Mouse (Mus musculus) liver, adult 2 months (tissue): Measurements from ENCODE around the gene Habp2. TPM values are rescaled to one million over a fixed set of nuclear protein-coding genes. Genes with fewer than 3 reads are reported as not detected.
A peak's percentile ranks its signal among the peaks of the same experiment; 100 is the strongest.

Source experiments
- DNase-seq: peaks from one replicate; pipeline ENCODE4 v3.0.0-alpha.2; 2011; ENCODE audit warnings: low read depth, low spot score; ENCODE audit errors: extremely low read depth
- H3K27ac ChIP-seq: fragments of 200-500 bp; replicated peaks from 2 replicates; pipeline ENCODE4 v1.5.1; 2012; ENCODE audit warnings: low read depth, mild to moderate bottlenecking, control low read depth, inconsistent platforms, low read length; ENCODE audit not compliant: insufficient read depth
- H3K27me3 ChIP-seq: fragments of 200-500 bp; 2 replicates; pipeline ENCODE4 v1.6.1; 2012; ENCODE audit warnings: mild to moderate bottlenecking, moderate library complexity, low read length, inconsistent platforms; ENCODE audit not compliant: control insufficient read depth, insufficient read depth
- H3K36me3 ChIP-seq: fragments of 200-500 bp; 2 replicates; pipeline ENCODE4 v1.6.1; 2012; ENCODE audit warnings: low read length, inconsistent platforms; ENCODE audit not compliant: control insufficient read depth, insufficient read depth
- H3K4me1 ChIP-seq: fragments of 200-500 bp; 2 replicates; pipeline ENCODE4 v1.6.1; 2011; ENCODE audit warnings: low read length; ENCODE audit not compliant: control insufficient read depth, insufficient read depth
- H3K4me3 ChIP-seq: fragments of 200-500 bp; 2 replicates; pipeline ENCODE4 v1.5.1; 2011; ENCODE audit warnings: low read depth, mild to moderate bottlenecking, control low read depth, low read length, moderate library complexity; ENCODE audit not compliant: insufficient read depth
- H3K79me2 ChIP-seq: fragments of 200-500 bp; 2 replicates; pipeline ENCODE4 v1.6.1; 2012; ENCODE audit warnings: inconsistent platforms, mild to moderate bottlenecking, low read length, moderate library complexity; ENCODE audit not compliant: control insufficient read depth, insufficient read depth
- H3K9ac ChIP-seq: fragments of 200-500 bp; 2 replicates; pipeline ENCODE4 v1.6.1; 2012; ENCODE audit warnings: low read depth, mild to moderate bottlenecking, control low read depth, inconsistent platforms, low read length
- CTCF ChIP-seq: fragments of 200-500 bp; IDR thresholded peaks from 2 replicates; pipeline ENCODE4 v1.5.1; 2011; ENCODE audit warnings: low read depth, low read length, control low read depth
- POLR2A ChIP-seq: fragments of 200-500 bp; IDR thresholded peaks from 2 replicates; pipeline ENCODE4 v1.6.1; 2011; ENCODE audit warnings: low read length, control low read depth; ENCODE audit not compliant: insufficient read depth; ENCODE audit errors: extremely low read depth
- WGBS: fragments of 180-500 bp; shearing (Covaris S2); methylation state at CpG from one replicate; pipeline ENCODE4 v1.1.7; 2018; 5-methylcytosine and 5-hydroxymethylcytosine counted together
- polyA plus RNA-seq: library from polyadenylated mRNA; depleted of rRNA; stranded (reverse); fragments of >200 nt; gene quantifications from 2 replicates; pipeline ENCODE4 v1.2.3, GENCODE M21; 2012
- total RNA-seq: library from RNA; depleted of rRNA; stranded (reverse); fragments of >200 nt; gene quantifications from 2 replicates; pipeline ENCODE4 v1.2.3, GENCODE M21; 2014

The Habp2 gene
- total and polyA plus RNA-seq, 2 experiments = 172 to 354 TPM

GRCm38 (mm10) chr19:56272081-56272480, 14.9 kb upstream of the Habp2 start:
- Histone ChIP-seq H3K4me1 (no peaks in the 10 kb centered on the region), H3K4me3 (no peak overlapping the region), H3K9ac (no peak overlapping the region), H3K27ac (no peak overlapping the region), H3K27me3 (no peaks in the 10 kb centered on the region), H3K79me2 (no peaks in the 10 kb centered on the region; the same call in 1 of the 2 replicates), H3K36me3 (no peaks in the 10 kb centered on the region)
- DNase-seq = no peak
- TF ChIP-seq POLR2A = no peak
- TF ChIP-seq CTCF = no peak
- WGBS = 75% methylated on average over 8 of the region's 8 CpGs

- 41% methylated on average over 3 of the region's 3 CpGs for WGBS
- H3K36me3 ChIP-seq = no peaks in the 10 kb centered on the region
- TF ChIP-seq POLR2A (no peak), CTCF (peak; percentile 83)
- peak; percentile 37 for DNase-seq
- no peaks in the 10 kb centered on the region for H3K27me3 ChIP-seq
- no peaks in the 10 kb centered on the region; the same call in 1 of the 2 replicates for H3K79me2 ChIP-seq
- H3K9ac ChIP-seq = peak overlapping the region; percentile 21; the same call in 1 of the 2 replicates
- H3K4me3 ChIP-seq = no peak overlapping the region
- peaks cover 11% of the 10 kb centered on the region for H3K4me1 ChIP-seq
- H3K27ac ChIP-seq = peak overlapping the region; percentile 75
Observed at GRCm38 (mm10) chr19:56277140-56277804, 9.7 kb upstream of the Habp2 start.

- Histone ChIP-seq H3K36me3 (no peaks in the 10 kb centered on the region), H3K27me3 (no peaks in the 10 kb centered on the region), H3K27ac (peak overlapping the region; percentile 88), H3K79me2 (no peaks in the 10 kb centered on the region; the same call in 1 of the 2 replicates), H3K4me3 (peak overlapping the region; percentile 1; the same call in 1 of the 2 replicates), H3K4me1 (peaks cover 11% of the 10 kb centered on the region), H3K9ac (peak overlapping the region; percentile 21; the same call in 1 of the 2 replicates)
- 19% methylated on average over 4 of the region's 4 CpGs for WGBS
- DNase-seq = peak; percentile 98
- TF ChIP-seq CTCF = peak; percentile 37; the same call in 1 of the 2 replicates
- no peak for TF ChIP-seq POLR2A
Observed at GRCm38 (mm10) chr19:56277951-56278350, 9.0 kb upstream of the Habp2 start.

GRCm38 (mm10) chr19:56278366-56278765, 8.6 kb upstream of the Habp2 start:
- TF ChIP-seq POLR2A (no peak), CTCF (no peak)
- H3K9ac ChIP-seq = peak overlapping the region; percentile 12; the same call in 1 of the 2 replicates
- H3K4me1 ChIP-seq = peaks cover 11% of the 10 kb centered on the region
- no peaks in the 10 kb centered on the region for H3K27me3 ChIP-seq
- WGBS = 20% methylated on average over 11 of the region's 11 CpGs
- H3K79me2 ChIP-seq = no peaks in the 10 kb centered on the region; the same call in 1 of the 2 replicates
- H3K36me3 ChIP-seq = no peaks in the 10 kb centered on the region
- H3K27ac ChIP-seq = peak overlapping the region; percentile 88
- DNase-seq = peak; percentile 85
- peak overlapping the region; percentile 1; the same call in 1 of the 2 replicates for H3K4me3 ChIP-seq

- TF ChIP-seq CTCF (no peak), POLR2A (no peak)
- no peak for DNase-seq
- no peak overlapping the region for H3K9ac ChIP-seq
- no peak overlapping the region for H3K27ac ChIP-seq
- 89% methylated on average over 4 of the region's 4 CpGs for WGBS
- no peaks in the 10 kb centered on the region for H3K27me3 ChIP-seq
- no peak overlapping the region for H3K4me3 ChIP-seq
- no peaks in the 10 kb centered on the region for H3K36me3 ChIP-seq
- H3K79me2 ChIP-seq = peaks cover 5% of the 10 kb centered on the region; the same call in 1 of the 2 replicates
- peaks cover 3% of the 10 kb centered on the region; the same call in 1 of the 2 replicates for H3K4me1 ChIP-seq
Observed at GRCm38 (mm10) chr19:56285222-56285621, 1.7 kb upstream of the Habp2 start.
